Mouse (Mus musculus): ENCODE measurements at regions not wholly inside any gene's neighbourhood (a gene's known extent, or its start where the extent isn't known, plus 50 kb on each side); places are given as distances from the start of the nearest gene placed in this dataset.
"Not testable (repeated sequence)": the region's sequence is repeated elsewhere in the genome, so short reads cannot be mapped to it uniquely, and the experiment has no call there.

DNA sequence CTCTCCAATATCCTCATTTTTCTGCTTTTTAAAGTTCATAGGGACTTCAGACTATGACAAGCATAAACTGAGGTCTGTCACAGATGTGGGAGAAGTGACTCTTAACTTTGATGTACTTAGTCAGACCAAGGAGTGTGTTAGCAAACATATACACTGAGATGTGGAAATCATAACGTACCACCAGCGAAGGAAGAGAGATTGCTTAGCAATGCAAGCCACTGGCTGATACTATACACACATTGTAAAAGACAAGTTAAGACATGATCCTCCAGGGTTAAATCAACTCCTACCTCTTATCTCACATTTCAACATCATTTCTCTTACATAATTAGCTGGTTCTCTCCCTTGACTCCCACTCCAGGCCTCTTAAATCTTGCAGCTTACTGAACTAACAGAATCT is 227.9 kb upstream of the Rarb start:
- Histone ChIP-seq H3K27ac (no peak overlapping the region), H3K4me3 (no peak overlapping the region)
- no peak for TF ChIP-seq CTCF (IDR thresholded peaks at IDR 0.05)
- DNase-seq (ENCODE audit: extremely low spot score in 1 of 2, low spot score in 2 of 2), result no peak
- intact Hi-C loops (cut with DNase I), result no loop called here

DNA sequence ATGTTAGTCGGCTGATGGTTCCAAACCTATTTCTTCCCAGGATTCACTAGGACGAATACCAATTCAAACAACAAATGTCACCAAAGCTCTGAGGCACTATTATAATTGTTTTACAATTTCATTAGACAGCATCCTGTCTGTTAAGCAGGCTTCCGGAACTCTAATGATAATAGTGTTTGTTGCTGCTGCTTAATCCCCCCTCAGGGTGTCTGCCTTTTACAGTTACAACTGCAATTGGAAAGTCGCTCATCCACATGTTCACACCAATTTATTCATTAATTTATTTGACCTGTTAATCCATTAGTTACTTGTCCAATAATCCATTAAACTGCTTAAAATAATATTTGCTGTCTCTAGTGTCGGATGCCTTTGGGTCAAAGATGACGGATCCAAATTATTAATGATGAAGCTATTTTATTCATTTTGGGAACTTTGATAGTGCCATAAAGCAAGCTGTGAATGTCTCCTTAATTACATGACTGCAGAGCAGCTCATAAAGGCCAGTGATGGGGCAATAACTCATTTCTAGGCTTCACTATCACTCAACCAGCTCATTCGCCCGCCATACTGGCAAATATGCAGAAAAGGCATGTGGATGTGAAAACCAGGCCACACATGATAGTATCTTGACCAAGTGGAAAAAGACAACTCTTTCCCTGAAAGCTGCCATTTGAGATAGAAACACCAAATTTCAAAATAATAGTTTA is 226.6 kb upstream of the Rarb start:
- H3K27ac ChIP-seq, result no peak overlapping the region
- H3K4me3 ChIP-seq, result no peak overlapping the region
- intact Hi-C loops (cut with DNase I), result no loop called here
- TF ChIP-seq CTCF (IDR thresholded peaks at IDR 0.05), result no peak
- no peak for DNase-seq (ENCODE audit: extremely low spot score in 1 of 2, low spot score in 2 of 2)

DNA sequence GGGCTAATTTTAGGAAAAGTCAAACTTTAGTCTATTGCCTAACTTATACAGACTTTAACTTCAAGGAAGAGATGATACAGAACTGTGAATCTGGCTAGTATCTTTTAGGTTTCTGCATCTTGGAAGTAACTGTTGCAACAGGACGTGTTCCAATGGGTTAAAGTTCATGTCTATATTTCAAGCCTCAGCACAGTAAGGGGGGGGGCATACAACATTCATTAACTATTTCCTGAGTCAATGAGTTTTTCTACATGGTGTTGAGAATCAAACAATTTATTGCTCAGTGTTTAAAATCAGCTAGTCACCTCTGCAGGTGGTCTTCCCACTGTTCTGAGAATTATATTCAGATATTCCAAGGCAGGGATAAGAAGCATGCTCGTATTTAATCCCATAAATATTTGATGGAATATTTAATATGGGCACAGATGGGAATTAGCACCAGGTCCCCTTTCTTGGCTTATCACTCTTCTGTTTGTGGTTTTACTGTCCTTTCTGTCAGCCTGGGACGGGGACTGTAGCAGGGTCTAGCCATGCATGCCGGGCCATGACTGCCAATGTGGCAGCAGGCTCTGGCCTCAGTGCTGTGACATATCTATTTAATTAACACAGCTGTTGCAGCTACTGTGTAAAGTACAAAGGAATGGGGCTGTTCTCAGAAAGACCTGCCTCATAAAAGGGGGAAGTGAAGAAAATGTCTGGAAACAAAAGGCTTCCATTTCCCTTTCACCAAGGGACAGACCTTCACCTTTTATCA is 201.8 kb upstream of the Rarb start:
- no peak for DNase-seq (ENCODE audit: extremely low spot score in 1 of 2, low spot score in 2 of 2)
- intact Hi-C loops (cut with DNase I), result no loop called here
- Histone ChIP-seq H3K4me3 (no peak overlapping the region), H3K27ac (no peak overlapping the region)
- no peak for TF ChIP-seq CTCF (IDR thresholded peaks at IDR 0.05)

DNA sequence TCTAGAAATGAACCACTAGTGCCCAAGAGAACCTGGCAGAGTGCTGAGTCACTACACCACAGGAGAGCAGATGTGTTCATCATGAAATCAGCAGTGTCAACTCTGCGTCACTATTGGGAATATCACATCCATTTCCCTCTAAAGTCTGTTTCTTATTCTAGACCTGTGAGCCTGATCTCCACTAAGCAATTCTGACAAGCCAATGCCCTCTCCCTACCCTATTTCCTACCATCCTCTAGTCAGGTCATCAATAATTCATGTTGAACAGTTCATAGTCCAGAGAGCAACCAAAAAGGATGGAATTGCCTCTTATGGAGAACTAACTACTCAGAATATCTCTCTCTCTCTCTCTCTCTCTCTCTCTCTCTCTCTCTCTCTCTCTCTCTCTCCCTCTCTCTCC is 194.0 kb upstream of the Rarb start:
- TF ChIP-seq CTCF (IDR thresholded peaks at IDR 0.05), result no peak
- no peak for DNase-seq (ENCODE audit: extremely low spot score in 1 of 2, low spot score in 2 of 2)
- Histone ChIP-seq H3K4me3 (no peak overlapping the region), H3K27ac (no peak overlapping the region)
- intact Hi-C loops (cut with DNase I), result no loop called here

DNA sequence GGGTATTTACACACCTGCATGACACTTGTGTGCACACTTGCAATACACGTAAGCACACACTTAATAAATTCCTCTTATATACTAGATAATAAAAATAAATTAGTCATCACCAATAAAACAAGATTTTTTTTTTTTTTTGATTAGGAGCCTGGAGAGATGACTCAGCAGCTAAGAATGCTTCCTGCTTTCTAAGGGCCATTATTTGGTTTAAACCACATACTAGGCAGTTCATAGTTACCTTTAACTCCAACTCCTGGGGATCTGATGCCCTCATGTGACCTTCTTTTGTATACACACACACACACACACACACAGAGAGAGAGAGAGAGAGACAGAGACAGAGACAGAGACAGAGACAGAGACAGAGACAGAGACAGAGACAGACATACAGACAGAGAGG is 193.2 kb upstream of the Rarb start:
- no peak for TF ChIP-seq CTCF (IDR thresholded peaks at IDR 0.05)
- intact Hi-C loops (cut with DNase I), result no loop called here
- no peak for DNase-seq (ENCODE audit: extremely low spot score in 1 of 2, low spot score in 2 of 2)
- H3K27ac ChIP-seq, result no peak overlapping the region
- no peak overlapping the region for H3K4me3 ChIP-seq

DNA sequence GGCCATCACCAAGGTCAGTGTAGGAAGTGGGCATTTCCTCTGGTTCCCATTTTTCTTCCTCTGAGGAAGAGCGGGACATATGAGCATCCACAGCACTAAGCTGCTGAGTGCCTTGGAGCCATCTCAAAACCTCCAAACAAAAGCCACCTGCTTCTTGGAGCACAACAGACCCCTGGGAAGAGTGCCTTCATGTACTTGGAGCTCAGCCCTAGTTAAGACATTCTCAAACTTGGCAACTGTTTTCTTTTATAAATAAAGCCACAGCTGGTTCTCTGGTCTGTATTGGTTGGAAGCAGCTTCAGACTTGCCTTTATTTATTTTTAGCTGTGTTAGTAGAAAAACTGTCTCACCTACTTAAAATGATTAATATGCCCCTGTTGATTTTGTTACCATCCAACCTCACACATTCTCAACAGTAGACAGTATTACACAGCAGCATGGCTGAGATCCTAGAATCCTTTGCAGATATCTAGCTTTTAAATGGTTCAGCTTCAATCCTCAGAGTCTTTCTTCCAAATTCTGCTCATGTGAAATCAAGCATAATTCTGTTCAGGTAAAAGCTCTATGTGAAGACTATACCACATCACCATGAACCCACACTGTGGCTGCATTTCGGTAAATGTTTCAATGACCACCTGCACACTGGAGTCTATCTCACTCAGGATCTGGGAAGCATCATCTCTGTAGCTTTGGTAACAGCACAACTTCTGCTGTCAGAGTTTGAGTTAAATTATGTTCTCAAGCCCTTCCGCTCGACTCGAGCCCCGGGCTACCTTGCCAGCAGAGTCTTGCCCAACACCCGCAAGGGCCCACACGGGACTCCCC is 186.4 kb upstream of the Rarb start:
- no peak for DNase-seq (ENCODE audit: extremely low spot score in 1 of 2, low spot score in 2 of 2)
- Histone ChIP-seq H3K4me3 (no peak overlapping the region), H3K27ac (no peak overlapping the region)
- intact Hi-C loops (cut with DNase I), result no loop called here
- no peak for TF ChIP-seq CTCF (IDR thresholded peaks at IDR 0.05)

DNA sequence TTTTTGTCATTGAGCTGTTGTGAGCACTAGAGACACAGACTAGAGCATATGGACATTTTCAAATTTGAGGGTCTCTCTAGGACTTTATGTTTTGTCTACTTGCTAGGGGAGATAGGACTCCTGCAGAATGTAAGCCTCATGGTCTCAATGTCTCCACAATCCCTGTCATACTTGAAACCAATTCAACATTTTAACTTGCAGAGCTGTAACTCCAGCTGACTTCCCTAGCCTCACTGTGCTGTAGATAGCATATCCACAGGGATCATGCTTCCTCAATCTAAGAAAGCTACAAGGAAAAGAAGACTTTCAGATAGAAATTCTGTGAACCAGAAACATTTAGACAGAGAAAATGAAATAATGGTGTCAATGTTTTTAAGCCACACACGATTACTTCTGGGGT is 185.8 kb upstream of the Rarb start:
- no peak for TF ChIP-seq CTCF (IDR thresholded peaks at IDR 0.05)
- intact Hi-C loops (cut with DNase I), result no loop called here
- Histone ChIP-seq H3K27ac (no peak overlapping the region), H3K4me3 (no peak overlapping the region)
- no peak for DNase-seq (ENCODE audit: extremely low spot score in 1 of 2, low spot score in 2 of 2)

DNA sequence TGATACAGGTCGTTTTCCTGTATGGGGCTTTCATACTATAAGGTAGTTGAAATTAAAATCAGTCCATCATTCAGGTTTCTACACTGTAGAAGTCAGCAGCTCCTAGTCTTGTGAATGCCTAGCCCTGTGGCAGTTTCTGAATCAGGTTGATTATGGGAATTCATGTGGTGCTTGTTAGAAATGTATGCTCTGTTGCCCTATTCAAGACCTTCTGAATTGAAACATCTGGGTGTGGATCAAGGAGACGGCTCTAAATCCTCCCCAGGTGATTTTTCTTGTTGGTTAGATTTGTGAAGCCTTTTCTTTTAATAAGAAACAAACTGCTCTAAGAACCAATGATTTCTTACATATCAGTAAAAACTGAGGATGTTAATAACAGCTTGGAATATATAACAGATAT is 177.8 kb upstream of the Rarb start:
- no peak for DNase-seq (ENCODE audit: extremely low spot score in 1 of 2, low spot score in 2 of 2)
- H3K27ac ChIP-seq, result no peak overlapping the region
- no peak overlapping the region for H3K4me3 ChIP-seq
- intact Hi-C loops (cut with DNase I), result no loop called here
- no peak for TF ChIP-seq CTCF (IDR thresholded peaks at IDR 0.05)

DNA sequence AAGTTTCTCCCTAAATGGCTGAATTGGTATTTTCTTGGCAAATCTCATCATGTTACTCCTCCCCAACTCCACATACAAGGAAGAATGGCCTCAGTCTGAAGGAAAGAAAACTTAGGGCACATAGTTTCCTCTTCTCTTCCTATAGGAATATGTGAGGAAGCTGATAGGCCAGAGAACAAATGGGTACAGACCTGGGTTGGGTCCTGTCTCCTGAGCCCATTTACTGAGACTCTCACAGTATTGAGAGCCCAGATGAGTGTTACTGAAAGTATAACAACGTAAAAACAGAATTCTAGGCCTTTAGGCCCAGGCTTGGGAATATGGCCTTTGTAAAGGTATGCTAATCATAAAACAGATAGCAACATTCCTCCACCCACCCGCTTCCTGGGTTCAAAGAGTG is 152.0 kb upstream of the Rarb start:
- H3K4me3 ChIP-seq; H3K27ac ChIP-seq; DNase-seq (ENCODE audit: extremely low spot score in 1 of 2, low spot score in 2 of 2); intact Hi-C loops (cut with DNase I): not testable (repeated sequence)

DNA sequence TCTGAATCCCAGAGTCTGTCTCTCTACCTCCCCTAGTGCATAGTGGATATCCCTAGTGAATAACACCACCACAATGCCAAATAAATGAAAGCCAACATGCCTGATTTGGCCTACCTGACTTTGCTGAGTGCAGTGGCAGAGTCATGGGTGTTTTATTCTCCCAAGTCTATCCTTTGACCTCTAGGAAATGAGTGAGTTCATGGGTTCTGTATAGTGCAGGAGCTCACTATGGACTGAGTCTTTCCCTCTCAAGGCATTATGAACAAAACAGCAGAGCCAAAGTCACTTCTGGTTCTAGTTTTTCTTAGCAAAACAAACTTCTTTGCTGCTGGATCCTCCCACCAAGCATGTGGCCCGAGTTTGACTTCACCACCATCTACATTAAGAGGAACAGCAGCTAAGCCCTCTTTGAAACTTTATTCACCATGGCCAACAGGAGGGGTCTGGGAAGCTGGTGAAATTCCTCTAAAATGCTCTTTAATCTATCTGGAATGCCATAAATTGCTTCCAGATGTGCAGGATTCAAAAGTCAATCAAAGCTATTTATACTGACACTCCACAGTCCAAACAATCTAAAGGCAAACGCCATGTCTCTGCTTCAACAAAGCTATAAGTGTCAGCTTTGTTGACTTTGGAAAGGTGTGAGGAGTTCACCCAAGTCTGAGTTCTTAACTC is 145.9 kb upstream of the Rarb start:
- TF ChIP-seq CTCF (IDR thresholded peaks at IDR 0.05), result no peak
- no peak overlapping the region for H3K27ac ChIP-seq
- no peak overlapping the region for H3K4me3 ChIP-seq
- intact Hi-C loops (cut with DNase I), result no loop called here
- DNase-seq (ENCODE audit: extremely low spot score in 1 of 2, low spot score in 2 of 2), result no peak

DNA sequence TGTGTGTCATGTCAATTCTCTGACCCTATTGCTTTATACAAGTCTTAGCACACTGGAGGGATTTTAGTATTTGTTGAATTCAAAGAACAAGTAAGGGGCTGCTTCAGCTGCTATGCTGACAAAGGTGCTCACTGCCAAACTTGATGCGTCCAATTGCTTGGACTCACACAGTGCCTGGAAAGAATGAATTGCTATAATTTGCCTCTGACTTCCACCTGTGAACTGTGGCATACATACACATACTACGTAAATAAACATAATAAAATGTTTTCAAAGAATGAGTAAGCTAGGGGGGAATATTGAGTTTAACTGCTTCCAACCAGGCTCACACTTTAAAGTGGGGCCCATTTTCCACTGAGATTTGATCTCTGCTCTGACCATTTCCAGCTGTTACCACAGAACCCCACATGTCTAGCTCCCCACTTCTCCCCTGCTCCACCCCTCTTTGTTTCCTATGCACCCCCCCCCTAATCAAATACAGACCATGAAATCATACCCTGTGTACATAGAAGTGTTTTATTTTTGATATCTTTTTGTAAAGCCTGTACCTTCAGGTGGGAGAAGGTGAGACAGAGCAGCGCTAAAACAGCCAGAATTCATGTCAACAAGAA is 143.4 kb upstream of the Rarb start:
- H3K27ac ChIP-seq, result no peak overlapping the region

More for the DNA sequence above, 143.4 kb upstream of the Rarb start:
- TF ChIP-seq CTCF (IDR thresholded peaks at IDR 0.05), result no peak
- intact Hi-C loops (cut with DNase I), result no loop called here
- DNase-seq (ENCODE audit: extremely low spot score in 1 of 2, low spot score in 2 of 2), result no peak
- no peak overlapping the region for H3K4me3 ChIP-seq

Data from left cerebral cortex, adult 2 months (tissue).